In the genomic region with DNA sequence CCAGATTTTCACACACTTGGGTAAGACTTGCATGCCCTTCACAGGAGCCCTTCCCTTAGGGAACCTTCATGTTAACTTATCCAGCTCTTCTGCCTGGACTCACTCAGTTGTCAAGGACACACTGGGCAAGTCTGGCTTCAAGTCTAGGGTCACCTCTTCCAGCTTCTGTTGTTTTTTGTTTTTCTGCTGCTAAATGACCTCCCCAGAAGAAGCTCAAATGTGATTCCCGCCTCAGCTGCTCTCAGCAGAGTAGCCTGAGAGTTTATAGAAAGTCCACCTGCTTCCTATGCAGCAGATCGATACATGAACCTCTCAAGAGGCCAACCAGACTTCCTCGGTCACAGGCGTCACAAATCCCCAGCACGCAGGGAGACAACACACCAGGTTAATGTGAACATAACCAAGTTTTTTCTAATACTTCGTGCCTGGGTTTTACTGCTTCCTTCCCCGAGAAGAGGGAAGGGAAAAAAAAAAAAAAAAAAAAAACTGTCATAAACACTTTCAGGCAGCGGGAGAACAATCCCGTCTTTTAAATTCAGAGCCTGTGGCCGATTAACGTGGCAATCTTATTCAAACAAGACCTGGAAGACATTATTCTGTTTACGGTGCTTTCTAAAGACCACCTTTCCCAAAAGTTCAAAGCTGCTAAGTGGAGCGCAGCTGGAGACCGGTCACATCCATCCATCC, we compare ENCODE assay signal across 7 mouse cellular contexts. TPM values are rescaled to one million over a fixed set of nuclear protein-coding genes. Genes with fewer than 3 reads are reported as not detected.
A peak's percentile ranks its signal among the peaks of the same experiment; 100 is the strongest.
DNase-seq lines count a peak whose midpoint lies in the region; ATAC-seq lines count a peak whose summit lies in the region.

No protein-coding gene starts in this region.

- H3K4me2 ChIP-seq in hindbrain, embryonic 11.5 days (replicated peaks; ENCODE audit: low read depth, low read length), result peak overlapping the region; percentile 45

- ATAC-seq in hindbrain, embryonic 11.5 days (ENCODE audit: low FRiP score), result no peak

- H3K4me3 ChIP-seq in hindbrain, embryonic 11.5 days (ENCODE audit: low read depth, low read length), result peak overlapping the region; percentile 50
- H3K4me3 ChIP-seq in midbrain, embryonic 10.5 days, result peak overlapping the region; percentile 71

- no peaks in the 10 kb centered on the region for H3K36me3 ChIP-seq in hindbrain, embryonic 11.5 days (ENCODE audit: control insufficient read depth, insufficient read depth, low read length)
- peaks cover 5% of the 10 kb centered on the region for H3K36me3 ChIP-seq in midbrain, embryonic 10.5 days

- H3K27me3 ChIP-seq in hindbrain, embryonic 11.5 days (ENCODE audit: control insufficient read depth, insufficient read depth, low read length), result no peaks in the 10 kb centered on the region
- H3K27me3 ChIP-seq in midbrain, embryonic 10.5 days (ENCODE audit: low read depth, poor library complexity, severe bottlenecking), result no peaks in the 10 kb centered on the region

- WGBS in hindbrain, embryonic 11.5 days, result 10% methylated on average over 14 of the region's 14 CpGs
- WGBS in midbrain, embryonic 10.5 days, result 12% methylated on average over 14 of the region's 14 CpGs

- no peaks in the 10 kb centered on the region for H3K9me3 ChIP-seq in hindbrain, embryonic 11.5 days (ENCODE audit: control insufficient read depth, low read length)
- no peaks in the 10 kb centered on the region for H3K9me3 ChIP-seq in midbrain, embryonic 10.5 days (replicated peaks)

- peak overlapping the region; percentile 60 for H3K9ac ChIP-seq in hindbrain, embryonic 11.5 days (ENCODE audit: low read depth, low read length)

- no peaks in the 10 kb centered on the region for H3K4me1 ChIP-seq in hindbrain, embryonic 11.5 days (replicated peaks; ENCODE audit: control insufficient read depth, insufficient read depth, low read length)
- H3K4me1 ChIP-seq in midbrain, embryonic 10.5 days, result peaks cover 13% of the 10 kb centered on the region

- H3K27ac ChIP-seq in hindbrain, embryonic 11.5 days (ENCODE audit: low read depth, low read length), result peak overlapping the region; percentile 83; the same call in 1 of the 2 replicates
- H3K27ac ChIP-seq in midbrain, embryonic 10.5 days (replicated peaks), result peak overlapping the region; percentile 96

- peak; percentile 40 for DNase-seq in retina, embryonic 14.5 days (ENCODE audit: low spot score)
- no peak for DNase-seq in retina, postnatal 1 day
- DNase-seq in embryo, embryonic 9.5 days (ENCODE audit: extremely low spot score), result peak; percentile 18
- peak; percentile 25 for DNase-seq in hindbrain, embryonic 11.5 days (ENCODE audit: low spot score)
- peak; percentile 12 for DNase-seq in midbrain, embryonic 10.5 days (ENCODE audit: low spot score)
- DNase-seq in frontal cortex, postnatal 36 days (ENCODE audit: low spot score in 2 of 2), result no peak
- no peak for DNase-seq in ovary, adult 18-20 months (ENCODE audit: low spot score)

RNA-seq across cellular contexts. Expression of gene Pccb, which starts 0.8 kb away (rescaled TPM):
- 14.3 and 18.0 TPM in 2 replicates for polyA plus RNA-seq in hindbrain, embryonic 11.5 days (2014; fragmentation: Nextera tagmentation; extraction: Ambion mirVana)
- 14.2 and 15.7 TPM in 2 replicates for polyA plus RNA-seq in midbrain, embryonic 10.5 days (2016; fragmentation: Nextera tagmentation; extraction: Ambion mirVana)

RNA-seq across cellular contexts. Expression of gene Msl2, which starts 40.0 kb away (rescaled TPM):
- polyA plus RNA-seq in hindbrain, embryonic 11.5 days (2014; fragmentation: Nextera tagmentation; extraction: Ambion mirVana), result 5.9 and 6.7 TPM in 2 replicates
- polyA plus RNA-seq in midbrain, embryonic 10.5 days (2016; fragmentation: Nextera tagmentation; extraction: Ambion mirVana), result 3.8 and 3.9 TPM in 2 replicates

Comparison
In these comparisons a context has a peak if more than half of its experiments do, and no peak if none do; other contexts are left out.
1. DNase-seq: peak in retina, embryonic 14.5 days (single experiment), embryo, embryonic 9.5 days (single experiment), hindbrain, embryonic 11.5 days (single experiment) and midbrain, embryonic 10.5 days (single experiment); none in retina, postnatal 1 day (single experiment), frontal cortex, postnatal 36 days (0 of 2) and ovary, adult 18-20 months (single experiment).